In genomic region chr16:96044096-96044495, GRCm38 (mm10) we compare ENCODE assay signal across 8 mouse cellular contexts. TPM values are rescaled to one million over a fixed set of nuclear protein-coding genes. Genes with fewer than 3 reads are reported as not detected.
DNase-seq lines count a peak whose midpoint lies in the region; ATAC-seq and TF ChIP-seq lines count a peak whose summit lies in the region.

No protein-coding gene starts in this region.

- H3K27ac ChIP-seq in lung, postnatal 0 days (ENCODE audit: low read length) = no peak overlapping the region

- H3K9ac ChIP-seq in lung, postnatal 0 days (replicated peaks; ENCODE audit: low read depth) = no peak overlapping the region

- WGBS in lung, postnatal 0 days = 66% methylated on average over 5 of the region's 5 CpGs

- H3K27me3 ChIP-seq in G1E (ENCODE audit: insufficient read depth, low read length) = no peaks in the 10 kb centered on the region
- no peaks in the 10 kb centered on the region for H3K27me3 ChIP-seq in lung, postnatal 0 days (replicated peaks; ENCODE audit: insufficient read depth, low read length)

- TF ChIP-seq CTCF in G1E (IDR thresholded peaks at IDR 0.05; ENCODE audit: low read depth, low read length) = no peak
- TF ChIP-seq CTCF in brain, embryonic 14.5 days (IDR thresholded peaks at IDR 0.05; ENCODE audit: borderline replicate concordance, extremely low read depth, insufficient read depth, insufficient read length) = peak; percentile 17; the same call in 1 of the 2 replicates
- TF ChIP-seq CTCF in lung, postnatal 0 days (IDR thresholded peaks at IDR 0.05) = peak; percentile 65

- no peaks in the 10 kb centered on the region for H3K9me3 ChIP-seq in G1E (replicated peaks)
- no peaks in the 10 kb centered on the region for H3K9me3 ChIP-seq in lung, postnatal 0 days (ENCODE audit: low read length)

- H3K4me2 ChIP-seq in lung, postnatal 0 days (replicated peaks; ENCODE audit: low read depth, low read length) = no peak overlapping the region

- no peak for TF ChIP-seq POLR2A in brain, embryonic 14.5 days (IDR thresholded peaks at IDR 0.05; ENCODE audit: borderline replicate concordance, extremely low read depth, insufficient read depth, insufficient read length, poor library complexity, severe bottlenecking)

- H3K4me3 ChIP-seq in G1E (ENCODE audit: low read depth, low read length) = no peak overlapping the region
- H3K4me3 ChIP-seq in lung, postnatal 0 days (ENCODE audit: low read depth, low read length) = no peak overlapping the region

- no peak for TF ChIP-seq EP300 in lung, postnatal 0 days (IDR thresholded peaks at IDR 0.05)

- peak; percentile 28 for DNase-seq in layer of hippocampus, adult 11-12 months (ENCODE audit: low spot score)
- no peak for DNase-seq in layer of hippocampus, postnatal 36 days
- DNase-seq in G1E (ENCODE audit: low spot score) = no peak
- DNase-seq in brain, embryonic 14.5 days (ENCODE audit: low read depth) = peak; percentile 36
- peak; percentile 23 for DNase-seq in gastrocnemius, postnatal 25 days
- DNase-seq in lung, postnatal 0 days (ENCODE audit: low spot score) = peak; percentile 48
- DNase-seq in layer of hippocampus, adult 9-10 months (ENCODE audit: low spot score) = no peak

- H3K36me3 ChIP-seq in G1E (replicated peaks) = peaks cover 88% of the 10 kb centered on the region
- peaks cover 56% of the 10 kb centered on the region for H3K36me3 ChIP-seq in lung, postnatal 0 days (ENCODE audit: insufficient read depth, low read length)

- peak; percentile 40; the same call in 1 of the 2 replicates for ATAC-seq in G1E (ENCODE audit: extremely low read depth, insufficient number of reproducible peaks, low FRiP score, poor library complexity, severe bottlenecking)
- ATAC-seq in lung, postnatal 0 days = no peak
- ATAC-seq in megakaryocyte, adult 5-6 weeks (ENCODE audit: poor library complexity, severe bottlenecking) = no peak

- peaks cover 5% of the 10 kb centered on the region; the same call in 1 of the 2 replicates for H3K4me1 ChIP-seq in G1E (ENCODE audit: insufficient read depth, low read depth, low read length)
- H3K4me1 ChIP-seq in lung, postnatal 0 days (ENCODE audit: insufficient read depth, low read depth, low read length) = no peaks in the 10 kb centered on the region

RNA-seq across cellular contexts. Expression of gene Brwd1, which starts 38.2 kb away (rescaled TPM):
- total RNA-seq in layer of hippocampus, postnatal 36 days (2021) = 100 to 1,000 TPM; 138 to 140 TPM
- total RNA-seq in G1E (2014; fragmentation: Nextera tagmentation) (64.9 and 70.2 TPM in 2 replicates), G1E (2017) (67.3 and 68.7 TPM in 2 replicates)
- 9.0 and 13.2 TPM in 2 replicates for polyA plus RNA-seq in G1E (2012)
- polyA plus RNA-seq in brain, embryonic 14.5 days (2012; rRNA removed) = 173 and 181 TPM in 2 replicates
- total RNA-seq in gastrocnemius, postnatal 25 days (2021) = 10 to 100 TPM; 59.2 to 63.4 TPM
- polyA plus RNA-seq in lung, postnatal 0 days (2015; fragmentation: Nextera tagmentation; extraction: Ambion mirVana) = 38.2 and 42.5 TPM in 2 replicates
- 17.0 and 28.7 TPM in 2 replicates for total RNA-seq in megakaryocyte, adult 5-6 weeks (2015)
- total RNA-seq in megakaryocyte, adult 5-6 weeks (2017) = 32.3 and 34.6 TPM in 2 replicates

RNA-seq across cellular contexts. Expression of gene Psmg1, which starts 53.3 kb away (rescaled TPM):
- total RNA-seq in layer of hippocampus, postnatal 36 days (2021) = 10 to 100 TPM; 16.6 to 16.7 TPM
- total RNA-seq in G1E (2014; fragmentation: Nextera tagmentation) (29.9 and 37.3 TPM in 2 replicates), G1E (2017) (70.4 and 75.6 TPM in 2 replicates)
- polyA plus RNA-seq in G1E (2012) = 89.8 and 102 TPM in 2 replicates
- polyA plus RNA-seq in brain, embryonic 14.5 days (2012; rRNA removed) = 43.5 and 48.8 TPM in 2 replicates
- total RNA-seq in gastrocnemius, postnatal 25 days (2021) = 10 to 100 TPM in 1 of 2 experiments, 1 to 10 TPM in 1; 9.5 to 10.3 TPM
- polyA plus RNA-seq in lung, postnatal 0 days (2015; fragmentation: Nextera tagmentation; extraction: Ambion mirVana) = 34.0 and 34.3 TPM in 2 replicates
- 20.2 and 21.6 TPM in 2 replicates for total RNA-seq in megakaryocyte, adult 5-6 weeks (2015)
- 19.3 and 32.2 TPM in 2 replicates for total RNA-seq in megakaryocyte, adult 5-6 weeks (2017)

Comparison
In these comparisons a context has a peak if more than half of its experiments do, and no peak if none do; other contexts are left out.
1. DNase-seq: peak in layer of hippocampus, adult 11-12 months (single experiment), brain, embryonic 14.5 days (single experiment), gastrocnemius, postnatal 25 days (single experiment) and lung, postnatal 0 days (single experiment); none in layer of hippocampus, postnatal 36 days (0 of 2), G1E (single experiment) and layer of hippocampus, adult 9-10 months (single experiment).